Mouse (Mus musculus) splenic B cell, adult 2 months (primary cell): ENCODE data around the gene Nupl2.

Experiments used
- DNase-seq: peaks from one replicate; pipeline ENCODE4 v3.0.0-alpha.2; 2011; ENCODE audit warnings: low read depth, low spot score
- H3K27me3 ChIP-seq: 2 replicates; pipeline ENCODE4 v1.6.1; 2012; ENCODE audit warnings: mild to moderate bottlenecking, low read length, moderate library complexity, mixed read lengths; ENCODE audit not compliant: control insufficient read depth, poor library complexity, insufficient read depth, severe bottlenecking
- H3K36me3 ChIP-seq: 2 replicates; pipeline ENCODE4 v1.6.1; 2012; ENCODE audit warnings: mild to moderate bottlenecking, low read length, moderate library complexity, mixed read lengths; ENCODE audit not compliant: control insufficient read depth, poor library complexity, insufficient read depth, severe bottlenecking

The Nupl2 gene

GRCm38 (mm10) chr5:24183096-24183495 lies 18.3 kb downstream of the Nupl2 start:
- peaks cover 10% of the 10 kb centered on the region for H3K36me3 ChIP-seq
- DNase-seq: no peak
- no peaks in the 10 kb centered on the region for H3K27me3 ChIP-seq

DNA sequence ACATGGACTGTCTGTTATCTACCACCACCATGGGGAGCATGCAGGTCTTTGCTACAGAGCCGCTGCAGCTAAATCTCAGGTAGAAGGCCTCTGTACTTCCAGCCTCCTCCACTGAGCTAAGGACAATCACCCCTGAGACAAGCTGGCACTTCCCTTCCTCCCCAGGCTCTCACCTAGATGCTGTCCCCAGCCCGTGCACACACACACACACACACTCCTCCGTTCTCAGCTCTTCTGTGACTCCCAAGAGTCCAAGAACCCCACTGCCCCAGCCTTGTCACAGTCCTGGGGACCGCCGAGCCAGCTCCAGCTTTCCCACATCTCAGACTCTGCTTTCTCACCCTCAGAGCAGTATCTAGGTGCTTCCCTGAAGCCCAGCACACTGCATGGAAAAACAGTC lies 19.2 kb downstream of the Nupl2 start:
- H3K27me3 ChIP-seq: no peaks in the 10 kb centered on the region
- H3K36me3 ChIP-seq: peaks cover 9% of the 10 kb centered on the region
- DNase-seq: no peak

DNA sequence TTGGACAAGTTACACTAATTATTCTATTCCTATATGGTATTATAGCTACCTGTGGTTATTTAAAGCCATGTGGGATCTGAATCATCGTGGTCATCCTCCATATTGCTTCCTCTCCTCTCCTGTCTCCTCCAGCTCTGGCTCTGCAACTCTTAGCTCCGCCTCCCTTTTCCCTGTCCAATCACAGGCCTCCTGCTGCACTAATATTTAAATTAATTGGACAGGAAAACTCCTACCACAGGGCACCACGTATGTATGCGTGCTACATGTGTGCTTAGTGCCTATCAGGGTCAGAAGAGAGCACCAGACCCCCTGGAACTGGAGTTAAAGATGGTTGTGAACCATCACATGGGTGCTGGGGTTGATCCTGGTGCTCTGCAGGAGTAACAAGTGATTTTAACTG lies 23.7 kb downstream of the Nupl2 start:
- H3K27me3 ChIP-seq: no peaks in the 10 kb centered on the region
- H3K36me3 ChIP-seq: no peaks in the 10 kb centered on the region; the same call in 1 of the 2 replicates
- DNase-seq: no peak

- no peaks in the 10 kb centered on the region for H3K27me3 ChIP-seq
- DNase-seq: no peak
- no peaks in the 10 kb centered on the region for H3K36me3 ChIP-seq
Observed at GRCm38 (mm10) chr5:24191821-24192220, 27.1 kb downstream of the Nupl2 start.

- no peak for DNase-seq
- Histone ChIP-seq H3K27me3 (no peaks in the 10 kb centered on the region), H3K36me3 (no peaks in the 10 kb centered on the region)
Observed at GRCm38 (mm10) chr5:24201006-24201405, 36.2 kb downstream of the Nupl2 start.

GRCm38 (mm10) chr5:24202492-24202891 lies 37.7 kb downstream of the Nupl2 start:
- H3K36me3 ChIP-seq: no peaks in the 10 kb centered on the region
- no peaks in the 10 kb centered on the region for H3K27me3 ChIP-seq
- DNase-seq: no peak

DNA sequence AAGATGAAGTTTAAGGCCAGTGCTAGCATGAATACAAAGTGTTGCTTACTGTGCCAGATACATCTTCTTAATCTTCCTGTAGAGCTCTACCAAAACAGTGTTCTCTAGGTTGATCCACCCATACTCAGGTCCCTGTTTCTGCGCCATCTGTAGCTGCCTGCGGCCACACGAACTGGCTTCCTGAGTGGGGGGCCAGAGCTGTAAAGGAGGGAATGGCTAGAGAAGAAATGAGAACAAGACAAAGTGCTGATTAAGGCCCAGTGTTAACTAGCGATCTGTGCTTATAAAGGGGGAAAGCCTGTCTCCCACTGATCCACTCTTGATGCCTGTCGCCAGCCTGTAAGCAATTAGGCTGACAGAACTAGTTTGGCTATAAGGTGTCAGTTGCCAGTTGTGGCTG lies 38.5 kb downstream of the Nupl2 start:
- no peak for DNase-seq
- Histone ChIP-seq H3K36me3 (no peaks in the 10 kb centered on the region), H3K27me3 (no peaks in the 10 kb centered on the region)

GRCm38 (mm10) chr5:24207965-24208364 lies 43.2 kb downstream of the Nupl2 start:
- Histone ChIP-seq H3K36me3 (no peaks in the 10 kb centered on the region), H3K27me3 (no peaks in the 10 kb centered on the region)
- DNase-seq: no peak

GRCm38 (mm10) chr5:24208505-24208904 lies 43.7 kb downstream of the Nupl2 start:
- DNase-seq: no peak
- H3K27me3 ChIP-seq: no peaks in the 10 kb centered on the region
- H3K36me3 ChIP-seq: no peaks in the 10 kb centered on the region

GRCm38 (mm10) chr5:24213861-24214546 lies 49.2 kb downstream of the Nupl2 start:
- no peak for DNase-seq
- Histone ChIP-seq H3K36me3 (no peaks in the 10 kb centered on the region), H3K27me3 (no peaks in the 10 kb centered on the region)

GRCm38 (mm10) chr5:24214547-24214878 lies 49.8 kb downstream of the Nupl2 start:
- no peak for DNase-seq
- Histone ChIP-seq H3K36me3 (no peaks in the 10 kb centered on the region), H3K27me3 (no peaks in the 10 kb centered on the region)

- no peaks in the 10 kb centered on the region for H3K36me3 ChIP-seq
- no peak for DNase-seq
- no peaks in the 10 kb centered on the region for H3K27me3 ChIP-seq
Observed at GRCm38 (mm10) chr5:24214900-24215299, 50.1 kb downstream of the Nupl2 start.
